Mouse (Mus musculus) embryonic facial prominence, embryonic 12.5 days (tissue): ENCODE data around the gene Ankrd33b. TPM values are rescaled to one million over a fixed set of nuclear protein-coding genes. Genes with fewer than 3 reads are reported as not detected.

ENCODE experiments used
- ATAC-seq: fragments of 200-750 bp; cut with Nextera tagmentation; 2 replicates; pipeline ENCODE4 v1.8.0; 2017; ENCODE audit not compliant: insufficient number of reproducible peaks, insufficient read depth, low FRiP score, low TSS enrichment
- H3K27ac ChIP-seq: fragments of 300-500 bp; sonication (generic); 2 replicates; pipeline ENCODE4 v1.5.1; 2016; ENCODE audit warnings: mild to moderate bottlenecking
- H3K27me3 ChIP-seq: fragments of 300-500 bp; sonication (generic); 2 replicates; pipeline ENCODE4 v1.6.1; 2016; ENCODE audit warnings: mild to moderate bottlenecking, moderate library complexity
- H3K36me3 ChIP-seq: fragments of 300-500 bp; sonication (generic); 2 replicates; pipeline ENCODE4 v1.6.1; 2016; ENCODE audit warnings: mild to moderate bottlenecking
- H3K4me1 ChIP-seq: fragments of 300-500 bp; sonication (generic); 2 replicates; pipeline ENCODE4 v1.6.1; 2016
- H3K4me2 ChIP-seq: fragments of 300-500 bp; sonication (generic); replicated peaks from 2 replicates; pipeline ENCODE4 v1.6.1; 2016; ENCODE audit warnings: mild to moderate bottlenecking, moderate library complexity
- H3K4me3 ChIP-seq: fragments of 300-500 bp; sonication (generic); 2 replicates; pipeline ENCODE4 v1.5.1; 2016; ENCODE audit warnings: mild to moderate bottlenecking
- H3K9ac ChIP-seq: fragments of 300-500 bp; sonication (generic); 2 replicates; pipeline ENCODE4 v1.6.1; 2016; ENCODE audit warnings: mild to moderate bottlenecking, moderate library complexity
- H3K9me3 ChIP-seq: fragments of 300-500 bp; sonication (generic); 2 replicates; pipeline ENCODE4 v1.6.1; 2016; ENCODE audit warnings: mild to moderate bottlenecking, moderate library complexity
- WGBS: fragments of 180-500 bp; shearing (Covaris S2); methylation state at CpG from one replicate; pipeline ENCODE4 v1.1.7; 2016; 5-methylcytosine and 5-hydroxymethylcytosine counted together
- polyA plus RNA-seq: library from polyadenylated mRNA; unstranded; fragments of >200 nt; fragmentation: Nextera tagmentation; extraction: Ambion mirVana; gene quantifications from 2 replicates; pipeline ENCODE4 v1.2.1, GENCODE M21; 2016

The Ankrd33b gene
- polyA plus RNA-seq, 1 experiment from 2014 or later = 0.55 TPM

GRCm38 (mm10) chr15:31348241-31348640 lies 19.3 kb downstream of the Ankrd33b start:
- Histone ChIP-seq H3K9me3 (no peaks in the 10 kb centered on the region), H3K4me1 (no peaks in the 10 kb centered on the region), H3K27me3 (no peaks in the 10 kb centered on the region), H3K27ac (no peak overlapping the region), H3K36me3 (no peaks in the 10 kb centered on the region), H3K4me3 (no peak overlapping the region), H3K4me2 (no peak overlapping the region), H3K9ac (no peak overlapping the region)
- ATAC-seq = no peak
- 84% methylated on average over 5 of the region's 5 CpGs for WGBS

GRCm38 (mm10) chr15:31346508-31346907 lies 21.0 kb downstream of the Ankrd33b start:
- ATAC-seq = no peak
- Histone ChIP-seq H3K4me1 (no peaks in the 10 kb centered on the region), H3K36me3 (no peaks in the 10 kb centered on the region), H3K27ac (no peak overlapping the region), H3K27me3 (no peaks in the 10 kb centered on the region), H3K9ac (no peak overlapping the region), H3K9me3 (no peaks in the 10 kb centered on the region), H3K4me2 (no peak overlapping the region), H3K4me3 (no peak overlapping the region)
- WGBS = 69% methylated on average over 2 of the region's 2 CpGs

- Histone ChIP-seq H3K9me3 (no peaks in the 10 kb centered on the region), H3K27me3 (no peaks in the 10 kb centered on the region), H3K4me3 (no peak overlapping the region), H3K4me1 (no peaks in the 10 kb centered on the region), H3K27ac (no peak overlapping the region), H3K36me3 (no peaks in the 10 kb centered on the region), H3K4me2 (no peak overlapping the region), H3K9ac (no peak overlapping the region)
- WGBS = 79% methylated on average over 9 of the region's 9 CpGs
- no peak for ATAC-seq
These were observed 22.2 kb downstream of the Ankrd33b start for GRCm38 (mm10) chr15:31345366-31345765.

GRCm38 (mm10) chr15:31344811-31345211 lies 22.7 kb downstream of the Ankrd33b start:
- ATAC-seq = no peak

GRCm38 (mm10) chr15:31343602-31344001 lies 23.9 kb downstream of the Ankrd33b start:
- Histone ChIP-seq H3K4me3 (no peak overlapping the region), H3K9ac (no peak overlapping the region), H3K36me3 (no peaks in the 10 kb centered on the region), H3K27me3 (no peaks in the 10 kb centered on the region), H3K9me3 (no peaks in the 10 kb centered on the region), H3K4me1 (no peaks in the 10 kb centered on the region), H3K27ac (no peak overlapping the region), H3K4me2 (no peak overlapping the region)
- 26% methylated on average over 6 of the region's 6 CpGs for WGBS
- ATAC-seq = no peak

More at GRCm38 (mm10) chr15:31344811-31345211, 22.7 kb downstream of the Ankrd33b start:
- Histone ChIP-seq H3K9ac (no peak overlapping the region), H3K4me3 (no peak overlapping the region), H3K27me3 (no peaks in the 10 kb centered on the region), H3K4me2 (no peak overlapping the region), H3K36me3 (no peaks in the 10 kb centered on the region), H3K27ac (no peak overlapping the region), H3K4me1 (no peaks in the 10 kb centered on the region), H3K9me3 (no peaks in the 10 kb centered on the region)
- 92% methylated on average over 18 of the region's 18 CpGs for WGBS

GRCm38 (mm10) chr15:31342496-31342901 lies 25.0 kb downstream of the Ankrd33b start:
- Histone ChIP-seq H3K36me3 (no peaks in the 10 kb centered on the region), H3K4me2 (no peak overlapping the region), H3K4me3 (no peak overlapping the region), H3K27ac (no peak overlapping the region), H3K9ac (no peak overlapping the region), H3K4me1 (no peaks in the 10 kb centered on the region), H3K27me3 (no peaks in the 10 kb centered on the region), H3K9me3 (no peaks in the 10 kb centered on the region)
- ATAC-seq = no peak
- WGBS = 68% methylated on average over 8 of the region's 8 CpGs

- Histone ChIP-seq H3K36me3 (no peaks in the 10 kb centered on the region), H3K27me3 (no peaks in the 10 kb centered on the region), H3K4me2 (no peak overlapping the region), H3K4me1 (no peaks in the 10 kb centered on the region), H3K9ac (no peak overlapping the region), H3K9me3 (no peaks in the 10 kb centered on the region), H3K27ac (no peak overlapping the region), H3K4me3 (no peak overlapping the region)
- 59% methylated on average over 1 of the region's 1 CpGs for WGBS
- no peak for ATAC-seq
These were observed 25.5 kb downstream of the Ankrd33b start for GRCm38 (mm10) chr15:31342001-31342400.

GRCm38 (mm10) chr15:31338656-31339291 lies 28.8 kb downstream of the Ankrd33b start:
- Histone ChIP-seq H3K4me3 (no peak overlapping the region), H3K4me1 (no peaks in the 10 kb centered on the region), H3K9ac (no peak overlapping the region), H3K9me3 (no peaks in the 10 kb centered on the region), H3K36me3 (no peaks in the 10 kb centered on the region), H3K27me3 (no peaks in the 10 kb centered on the region; the same call in 1 of the 2 replicates), H3K27ac (no peak overlapping the region), H3K4me2 (no peak overlapping the region)
- WGBS = 80% methylated on average over 10 of the region's 10 CpGs
- ATAC-seq = no peak

GRCm38 (mm10) chr15:31337983-31338382 lies 29.5 kb downstream of the Ankrd33b start:
- no peaks in the 10 kb centered on the region for H3K9me3 ChIP-seq
- H3K9ac ChIP-seq = no peak overlapping the region
- no peaks in the 10 kb centered on the region; the same call in 1 of the 2 replicates for H3K27me3 ChIP-seq
- no peak overlapping the region for H3K4me3 ChIP-seq
- H3K36me3 ChIP-seq = no peaks in the 10 kb centered on the region
- ATAC-seq = no peak
- no peak overlapping the region for H3K27ac ChIP-seq
- no peaks in the 10 kb centered on the region for H3K4me1 ChIP-seq
- WGBS = 88% methylated on average over 6 of the region's 6 CpGs
- no peak overlapping the region for H3K4me2 ChIP-seq

GRCm38 (mm10) chr15:31337192-31337741 lies 30.3 kb downstream of the Ankrd33b start:
- no peaks in the 10 kb centered on the region for H3K4me1 ChIP-seq
- no peaks in the 10 kb centered on the region for H3K9me3 ChIP-seq
- H3K27ac ChIP-seq = no peak overlapping the region
- no peak for ATAC-seq
- no peaks in the 10 kb centered on the region; the same call in 1 of the 2 replicates for H3K27me3 ChIP-seq
- no peak overlapping the region for H3K9ac ChIP-seq
- 82% methylated on average over 14 of the region's 14 CpGs for WGBS
- no peaks in the 10 kb centered on the region for H3K36me3 ChIP-seq
- H3K4me3 ChIP-seq = no peak overlapping the region
- H3K4me2 ChIP-seq = no peak overlapping the region

GRCm38 (mm10) chr15:31336685-31337084 lies 30.8 kb downstream of the Ankrd33b start:
- no peak overlapping the region for H3K4me3 ChIP-seq
- no peaks in the 10 kb centered on the region for H3K9me3 ChIP-seq
- no peak overlapping the region for H3K27ac ChIP-seq
- no peak overlapping the region for H3K9ac ChIP-seq
- 72% methylated on average over 4 of the region's 4 CpGs for WGBS
- no peaks in the 10 kb centered on the region for H3K36me3 ChIP-seq
- H3K4me1 ChIP-seq = no peaks in the 10 kb centered on the region
- no peak overlapping the region for H3K4me2 ChIP-seq
- no peak for ATAC-seq
- no peaks in the 10 kb centered on the region; the same call in 1 of the 2 replicates for H3K27me3 ChIP-seq

- no peaks in the 10 kb centered on the region for H3K4me1 ChIP-seq
- 88% methylated on average over 5 of the region's 5 CpGs for WGBS
- H3K27ac ChIP-seq = no peak overlapping the region
- H3K4me2 ChIP-seq = no peak overlapping the region
- no peak overlapping the region for H3K9ac ChIP-seq
- no peaks in the 10 kb centered on the region for H3K36me3 ChIP-seq
- H3K9me3 ChIP-seq = no peaks in the 10 kb centered on the region
- no peak overlapping the region for H3K4me3 ChIP-seq
- no peaks in the 10 kb centered on the region; the same call in 1 of the 2 replicates for H3K27me3 ChIP-seq
- no peak for ATAC-seq
These were observed 32.7 kb downstream of the Ankrd33b start for GRCm38 (mm10) chr15:31334829-31335228.
